Mouse (Mus musculus) MEL-GATA-1-ER (cell line): Measurements from ENCODE around the gene 1810055G02Rik.

Source experiments
- DNase-seq: peaks from one replicate; pipeline ENCODE4 v3.0.0-alpha.2; 2012; ENCODE audit warnings: low read depth; ENCODE audit errors: extremely low read depth

Gene 1810055G02Rik

GRCm38 (mm10) chr19:3695006-3695405 is 13.1 kb upstream of the 1810055G02Rik start:
- no peak for DNase-seq

DNA sequence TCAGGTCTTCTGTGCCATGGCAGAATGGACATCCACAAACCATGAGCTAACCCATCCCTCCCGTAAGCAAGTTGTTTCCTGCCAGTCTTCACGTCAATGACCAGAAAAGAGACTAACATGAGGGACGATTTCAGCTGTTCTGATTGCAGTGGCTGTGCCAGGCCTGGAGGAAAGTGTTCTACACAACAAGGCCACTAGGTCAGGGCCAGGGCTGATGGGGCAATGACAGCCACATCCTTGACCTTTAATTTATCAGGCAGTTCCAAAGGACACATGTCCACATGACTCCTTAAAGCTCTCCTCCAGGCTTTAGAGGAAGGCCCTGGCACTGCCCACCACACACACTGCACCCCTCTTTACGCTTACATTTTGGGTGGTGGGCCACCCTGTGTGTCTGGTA is 12.6 kb upstream of the 1810055G02Rik start:
- DNase-seq, result no peak

DNA sequence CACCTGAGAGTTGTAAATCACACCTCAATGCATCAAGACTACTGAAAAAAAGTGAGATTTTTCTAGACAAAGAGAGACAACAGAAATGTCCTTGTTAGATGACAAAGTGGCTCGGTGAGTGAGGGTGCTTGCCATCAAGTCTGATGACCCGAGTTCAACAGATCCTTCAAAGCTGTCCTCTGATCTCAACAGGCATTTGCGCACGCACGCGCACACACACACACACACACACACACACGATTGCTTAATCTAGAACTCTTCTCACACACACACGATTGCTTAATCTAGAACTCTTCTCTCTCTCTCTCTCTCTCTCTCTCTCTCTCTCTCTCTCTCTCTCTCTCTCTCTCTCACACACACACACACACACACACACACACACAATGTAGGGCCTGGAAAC is 12.1 kb upstream of the 1810055G02Rik start:
- DNase-seq, result no peak

- DNase-seq, result no peak
Measured at GRCm38 (mm10) chr19:3698035-3698434, 10.1 kb upstream of the 1810055G02Rik start.

DNA sequence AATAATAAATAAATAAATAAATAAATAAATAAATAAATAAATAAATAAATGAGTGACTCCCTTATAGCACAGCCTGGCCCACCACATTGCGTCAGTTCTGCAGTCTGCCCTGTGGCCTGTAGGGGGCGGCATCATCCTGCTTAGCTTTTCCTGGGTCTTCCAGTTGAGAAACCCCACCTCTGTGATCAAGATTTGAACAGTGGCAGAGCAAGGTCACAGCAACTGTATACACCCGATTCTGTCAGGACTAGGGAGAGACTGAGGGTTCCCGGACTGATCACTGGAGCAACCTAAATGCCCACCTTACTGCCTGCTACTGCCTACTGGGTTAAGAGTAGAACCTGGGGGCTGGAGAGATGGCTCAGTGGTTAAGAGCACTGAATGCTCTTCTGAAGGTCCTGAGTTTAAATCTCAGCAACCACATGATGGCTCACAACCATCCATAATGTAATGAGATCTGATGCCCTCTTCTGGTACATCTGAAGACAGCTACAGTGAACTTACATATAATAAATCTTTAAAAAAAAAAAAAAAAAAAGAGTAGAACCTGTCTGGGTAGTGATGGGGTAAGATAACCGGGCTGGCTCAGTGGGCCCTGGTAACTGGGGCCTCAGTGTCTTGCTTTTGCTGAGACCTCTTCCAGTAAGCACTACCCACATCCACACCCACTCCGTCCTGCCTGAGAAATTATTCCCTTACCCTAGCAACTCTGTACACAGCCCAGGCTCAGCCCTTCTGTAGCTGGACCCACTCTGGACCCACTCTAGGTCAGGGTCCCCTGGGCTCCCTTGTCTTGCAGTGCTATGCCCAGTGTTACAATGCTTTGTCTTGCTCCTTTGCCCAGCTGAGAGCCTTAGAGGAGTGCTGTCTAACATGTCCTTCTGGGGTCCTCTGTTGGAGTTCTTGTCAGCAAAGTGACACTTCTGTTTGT is 8.3 kb upstream of the 1810055G02Rik start:
- peak; percentile 40 for DNase-seq

GRCm38 (mm10) chr19:3702460-3702859 is 5.6 kb upstream of the 1810055G02Rik start:
- no peak for DNase-seq

DNA sequence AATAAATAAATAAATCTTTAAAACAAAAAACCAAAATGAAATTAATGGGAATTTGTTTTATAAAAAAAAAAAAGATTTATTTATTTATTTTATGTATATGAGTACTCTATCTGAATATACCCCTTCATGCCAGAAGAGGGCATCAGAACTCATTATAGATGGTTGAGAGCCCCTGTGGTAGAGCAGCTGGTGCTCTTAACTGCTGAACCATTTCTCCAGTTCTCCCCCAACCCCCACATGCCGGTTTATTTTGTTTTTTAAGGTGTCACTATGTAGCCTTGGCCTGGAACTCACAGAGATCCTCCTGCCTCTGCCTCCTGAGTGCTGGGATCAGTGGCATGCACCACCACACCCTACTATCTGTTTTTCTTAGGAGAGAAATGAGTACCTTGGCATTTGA is 1.8 kb upstream of the 1810055G02Rik start:
- no peak for DNase-seq

DNA sequence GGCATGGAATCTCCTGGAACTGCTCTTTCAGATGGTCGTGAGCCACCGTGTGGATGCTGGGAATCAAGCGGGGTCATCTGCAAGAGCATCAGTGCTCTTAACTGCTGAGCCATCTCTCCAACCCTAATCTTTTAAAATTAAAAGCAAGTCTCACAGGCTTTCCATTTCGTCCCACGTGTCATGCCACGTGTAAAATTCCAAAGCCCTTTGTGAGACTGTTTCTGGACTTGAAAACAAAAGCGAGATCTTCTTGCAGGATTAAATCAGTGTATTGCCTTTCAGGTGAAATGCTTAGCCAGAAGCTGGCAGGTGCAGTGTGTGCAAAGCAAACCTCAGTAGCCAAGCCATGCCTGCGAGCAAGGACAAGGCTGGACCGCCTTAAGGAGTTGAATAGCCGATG is 540 bp upstream of the 1810055G02Rik start:
- no peak for DNase-seq

- no peak for DNase-seq
Measured at GRCm38 (mm10) chr19:3709013-3709787, 1.1 kb downstream of the 1810055G02Rik start.

DNA sequence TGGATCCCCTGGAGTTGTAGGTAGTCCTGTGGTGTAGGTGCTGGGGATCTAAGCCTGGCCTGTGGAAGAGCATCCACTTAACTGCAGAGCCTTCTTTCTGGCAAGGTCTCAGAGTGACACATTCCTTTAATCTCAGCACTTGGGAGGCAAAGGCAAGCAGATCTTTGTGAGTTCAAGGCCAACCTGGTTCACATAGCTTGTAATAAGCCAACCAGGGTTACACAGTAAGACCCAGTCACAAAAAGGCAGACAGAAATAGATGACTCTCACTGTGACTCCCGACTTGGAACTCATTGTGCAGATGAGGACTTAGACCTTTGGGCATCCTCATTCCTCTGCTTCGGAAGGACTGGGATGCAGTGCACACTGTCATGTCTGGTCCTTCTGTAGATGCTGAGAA is 2.3 kb downstream of the 1810055G02Rik start:
- DNase-seq, result no peak

- DNase-seq, result no peak
Measured at GRCm38 (mm10) chr19:3714381-3714780, 6.3 kb downstream of the 1810055G02Rik start.

DNA sequence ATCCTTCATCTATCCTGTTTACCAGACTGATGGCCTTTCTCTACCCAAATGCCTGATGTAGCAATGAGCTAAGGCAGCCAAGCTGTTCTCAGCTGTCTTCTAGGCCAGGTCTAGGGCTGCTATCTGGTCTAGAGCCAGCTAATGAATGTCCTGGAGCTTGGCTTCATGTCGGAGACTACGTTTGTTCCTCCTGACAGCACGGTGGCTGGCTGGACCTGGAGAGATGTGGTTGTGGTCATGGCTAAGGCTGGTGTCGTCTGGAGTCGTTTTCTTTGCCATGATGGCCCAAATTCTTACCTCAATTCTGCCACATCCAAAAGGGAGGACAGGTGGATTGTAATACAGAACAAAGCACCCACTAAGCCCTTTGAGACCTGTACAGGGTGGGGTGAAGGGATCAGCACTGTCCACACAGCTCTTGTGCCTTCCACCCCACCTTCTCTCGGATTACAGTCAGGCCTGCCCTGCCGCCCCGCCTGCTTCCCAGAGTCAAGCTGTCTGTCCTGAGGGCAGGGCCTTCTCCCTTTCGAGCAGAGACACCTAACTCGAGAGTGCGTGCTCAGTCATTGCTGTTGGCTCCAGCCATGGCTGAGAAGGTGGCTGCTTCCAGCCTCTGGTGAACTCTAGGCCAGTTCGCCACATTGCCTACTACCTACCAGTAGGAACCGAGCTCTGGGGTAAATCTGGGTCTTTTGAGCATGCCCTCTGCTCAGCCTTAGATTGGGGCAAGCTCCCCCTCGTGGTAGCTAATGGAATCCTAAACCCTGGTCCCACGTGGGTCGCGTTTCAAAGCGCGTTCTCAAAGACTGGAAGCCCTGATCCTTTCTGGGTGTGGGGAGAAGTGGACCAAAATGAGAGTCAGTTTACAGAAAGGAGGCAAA is 10.6 kb downstream of the 1810055G02Rik start:
- DNase-seq, result no peak

- no peak for DNase-seq
Measured at GRCm38 (mm10) chr19:3719362-3719891, 11.3 kb downstream of the 1810055G02Rik start.

DNA sequence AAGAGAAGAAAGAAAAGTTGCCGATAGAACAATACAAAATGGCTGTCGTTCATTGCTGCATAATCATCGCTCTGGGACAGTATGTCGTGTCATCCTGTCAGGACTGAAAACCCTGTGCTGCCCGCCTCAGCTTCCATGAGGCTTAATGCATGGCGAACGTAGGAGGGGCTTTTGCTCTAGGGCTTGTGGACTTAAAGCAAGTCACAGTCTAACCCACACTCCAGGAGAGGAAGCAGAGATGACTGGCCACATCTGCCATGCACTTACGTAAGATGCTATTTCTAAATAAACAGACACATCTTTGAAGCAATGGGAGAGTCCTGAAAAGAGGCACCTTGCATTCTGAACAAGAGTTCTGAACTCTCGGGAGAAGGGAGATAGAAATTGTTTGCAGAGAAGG is 15.1 kb downstream of the 1810055G02Rik start:
- DNase-seq, result no peak

DNA sequence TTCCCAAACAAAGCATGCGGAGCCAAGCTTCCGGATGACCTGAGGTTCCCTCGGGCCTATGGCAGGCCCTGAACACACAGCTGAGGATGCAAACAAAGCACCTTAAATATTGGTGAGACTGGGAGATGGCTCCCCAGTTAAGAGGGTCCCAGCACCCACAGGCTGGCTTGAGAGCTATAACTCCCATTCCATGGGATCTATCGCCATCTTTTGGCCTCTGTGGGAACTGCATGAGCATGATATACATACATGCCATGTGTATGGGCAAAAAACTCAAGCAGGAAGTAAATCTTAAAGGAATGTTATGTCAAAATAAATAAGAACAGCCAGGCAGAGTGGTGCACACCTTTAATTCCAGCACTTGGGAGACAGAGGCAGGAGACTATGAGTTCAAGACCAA is 15.8 kb downstream of the 1810055G02Rik start:
- peak; percentile 41 for DNase-seq

DNA sequence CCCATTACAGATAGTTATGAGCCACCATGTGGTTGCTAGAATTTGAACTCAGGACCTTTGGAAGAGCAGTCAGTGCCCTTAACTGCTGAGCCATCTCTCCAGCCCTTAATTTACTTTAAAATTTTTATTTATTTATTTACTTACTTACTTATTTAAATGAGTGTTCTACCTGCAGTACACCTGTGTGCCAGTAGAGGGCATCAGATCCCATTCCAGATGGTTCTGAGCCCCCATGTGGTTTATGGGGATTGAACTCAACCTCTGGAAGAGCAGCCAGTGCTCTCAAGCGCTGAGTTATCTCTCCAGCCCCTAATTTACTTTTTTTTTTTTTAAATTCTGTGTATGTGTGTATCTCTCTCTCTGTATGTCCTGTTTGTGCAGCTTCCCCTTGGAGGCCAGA is 16.7 kb downstream of the 1810055G02Rik start:
- peak; percentile 67 for DNase-seq

DNA sequence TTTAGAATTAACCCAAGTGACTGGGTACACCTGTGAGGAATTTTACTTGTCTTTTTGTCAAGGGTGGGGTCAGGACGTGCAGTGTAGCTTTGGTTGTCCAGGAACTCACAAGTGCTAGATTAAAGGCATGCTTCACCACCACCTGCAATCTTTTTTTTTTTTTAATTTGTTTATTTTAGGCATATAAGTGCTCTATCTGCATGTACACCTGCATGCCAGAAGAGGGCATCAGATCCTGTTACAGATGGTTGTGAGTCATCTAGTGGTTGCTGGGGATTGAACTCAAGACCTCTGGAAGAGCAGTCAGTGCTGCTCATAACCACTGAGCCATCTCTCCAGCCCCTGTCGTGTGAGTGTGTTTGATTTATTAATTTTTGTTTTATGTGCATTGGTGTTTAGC is 20.8 kb downstream of the 1810055G02Rik start:
- DNase-seq, result no peak

GRCm38 (mm10) chr19:3730781-3731646 is 22.9 kb downstream of the 1810055G02Rik start:
- DNase-seq, result no peak

DNA sequence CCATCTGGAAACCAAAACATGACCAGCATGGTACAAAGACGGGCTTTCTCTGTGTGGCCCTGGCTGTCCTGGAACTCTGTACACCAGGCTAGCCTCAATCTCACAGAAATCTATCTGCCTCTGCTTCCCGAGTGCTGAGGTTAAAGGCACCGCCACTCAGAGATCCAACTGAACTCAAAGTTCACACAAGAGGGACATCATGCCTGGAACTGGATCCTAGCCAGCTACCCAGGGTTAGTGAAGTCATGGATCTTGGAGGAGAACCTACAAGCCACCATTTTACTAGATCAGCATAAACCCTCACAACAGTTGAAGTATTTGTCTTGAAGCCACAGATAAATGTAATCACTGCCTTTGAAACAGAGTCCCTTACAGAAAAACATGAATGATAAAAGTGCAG is 27.9 kb downstream of the 1810055G02Rik start:
- no peak for DNase-seq

DNA sequence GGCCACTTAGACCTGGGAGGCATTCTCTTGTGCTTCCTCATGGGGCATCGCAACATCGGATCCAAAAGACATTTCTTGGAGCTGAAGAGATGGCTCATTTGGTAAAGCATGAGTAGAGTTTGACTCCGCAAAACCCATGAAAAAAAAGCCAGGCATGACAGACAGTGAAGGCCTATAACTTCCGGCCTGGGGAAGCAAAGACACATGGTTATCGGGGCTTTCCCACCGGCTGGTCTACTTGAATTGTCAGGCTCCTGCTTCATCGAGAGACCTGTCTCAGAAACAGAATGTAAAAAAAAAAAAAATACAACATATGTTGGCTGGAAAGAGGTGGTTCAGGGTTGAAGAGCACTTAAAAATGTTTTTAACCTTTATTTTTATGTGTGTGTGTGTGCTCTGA is 31.6 kb downstream of the 1810055G02Rik start:
- no peak for DNase-seq
